Mouse (Mus musculus): ENCODE results near the gene Caprin2.
"Not testable (repeated sequence)": the region's sequence is repeated elsewhere in the genome, so short reads cannot be mapped to it uniquely, and the experiment has no call there.

The Caprin2 gene

DNA sequence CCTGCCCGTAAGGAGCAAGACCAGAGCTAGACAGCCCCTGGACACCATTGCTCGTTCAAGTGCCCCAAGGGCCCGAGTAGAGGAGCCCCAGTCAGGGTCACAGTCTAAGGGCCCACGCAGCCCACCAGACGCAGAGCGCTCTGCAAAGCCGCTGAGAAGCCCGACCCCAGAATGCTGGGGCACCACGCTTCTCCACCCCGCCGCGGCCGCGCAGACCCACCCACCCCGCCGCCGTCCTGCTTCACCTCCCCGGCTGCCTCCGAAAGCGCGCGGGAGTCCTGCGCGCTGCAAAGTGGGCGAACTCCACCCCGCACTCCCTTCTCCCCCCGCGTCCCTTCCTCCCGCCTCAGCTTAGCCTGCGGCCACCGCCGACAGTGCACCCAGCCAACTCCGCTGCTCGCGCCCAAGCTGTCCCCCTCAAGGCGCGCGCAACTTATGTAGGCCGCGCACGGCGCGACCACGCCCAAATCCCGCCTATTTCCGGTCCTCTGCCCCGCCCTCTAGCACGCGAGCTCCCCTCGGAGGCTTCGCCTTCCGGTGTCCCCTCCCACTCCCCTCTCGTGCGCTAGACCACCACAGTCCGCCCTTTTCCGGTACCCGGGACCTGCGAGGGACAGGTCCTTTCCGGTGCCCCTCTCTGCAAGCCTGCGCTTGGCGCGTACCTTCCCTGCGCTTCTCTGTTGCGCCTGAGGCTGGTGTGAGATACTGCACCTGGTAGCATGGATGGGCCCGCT is at the start of gene Caprin2:
Gene Caprin2 (minus strand): TSS at position 465 of the 734 bp plus-strand sequence.
- in situ Hi-C loops (cut with MseI, MboI), result no loop called here

GRCm38 (mm10) chr6:148944767-148945508 is 48.9 kb upstream of the Caprin2 start:
- in situ Hi-C loops (cut with MseI, MboI), result no loop called here

GRCm38 (mm10) chr6:148944344-148944766 is 48.3 kb upstream of the Caprin2 start:
- in situ Hi-C loops (cut with MseI, MboI), result no loop called here

DNA sequence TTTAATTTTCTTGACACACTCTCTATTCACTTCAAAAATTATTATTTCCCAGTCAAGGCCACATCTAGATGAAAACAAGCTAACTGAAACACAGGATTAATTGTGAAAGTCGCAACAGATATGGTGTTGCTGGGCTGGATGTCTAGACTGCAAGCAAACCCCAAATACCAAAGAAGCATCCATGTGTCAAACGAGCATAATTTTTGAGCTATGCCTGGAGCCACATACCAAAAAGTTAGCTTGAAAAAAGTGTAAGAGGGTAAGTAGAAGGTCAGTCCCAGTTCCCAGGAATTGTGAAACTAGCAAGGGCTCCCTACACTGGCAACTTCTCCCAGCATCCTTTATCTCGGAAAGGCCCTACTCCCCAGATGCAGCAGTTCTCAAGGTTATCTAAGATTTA is 47.7 kb upstream of the Caprin2 start:
- in situ Hi-C loops (cut with MseI, MboI), result no loop called here

DNA sequence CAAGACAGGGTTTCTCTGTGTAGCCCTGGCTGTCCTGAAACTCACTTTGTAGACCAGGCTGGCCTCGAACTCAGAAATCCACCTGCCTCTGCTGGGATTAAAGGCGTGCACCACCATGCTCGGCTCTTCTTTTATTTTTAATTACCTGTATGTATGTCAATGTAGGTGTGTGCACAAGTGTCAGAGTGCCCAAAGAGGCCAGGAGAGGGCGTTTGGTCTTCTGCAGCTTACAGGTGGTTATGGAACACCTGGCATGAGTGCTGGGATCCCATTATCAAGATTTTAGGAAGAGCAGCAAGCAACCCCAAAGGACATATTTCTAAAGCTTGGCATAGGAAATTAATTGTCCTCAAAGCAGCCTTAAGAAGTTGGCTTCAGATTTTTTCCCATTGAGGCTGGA is 46.4 kb upstream of the Caprin2 start:
- in situ Hi-C loops (cut with MseI, MboI), result no loop called here

DNA sequence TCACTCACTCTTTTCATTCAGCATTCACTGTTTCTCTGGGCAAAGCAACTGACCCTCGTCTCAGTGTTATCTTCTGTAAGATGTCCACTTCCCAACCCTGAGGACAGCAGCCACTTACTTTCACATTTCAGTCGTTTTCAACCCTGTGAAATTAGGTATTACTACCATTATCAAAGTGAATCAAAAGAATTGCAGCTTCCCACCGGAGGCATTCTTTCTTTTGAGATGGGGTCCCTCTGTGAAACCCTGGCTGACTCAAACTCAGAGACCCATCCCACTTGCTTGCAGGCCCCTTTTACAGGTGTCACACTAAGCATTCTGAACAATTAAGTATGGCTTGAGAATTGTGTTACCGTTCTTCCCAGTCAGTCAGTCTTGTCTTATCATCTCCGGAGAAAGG is 45.8 kb upstream of the Caprin2 start:
- in situ Hi-C loops (cut with MseI, MboI), result no loop called here

GRCm38 (mm10) chr6:148940383-148940782 is 44.3 kb upstream of the Caprin2 start:
- in situ Hi-C loops (cut with MseI, MboI), result not testable (repeated sequence)

- in situ Hi-C loops (cut with MseI, MboI), result no loop called here
Observed at GRCm38 (mm10) chr6:148937693-148938092, 41.7 kb upstream of the Caprin2 start.

DNA sequence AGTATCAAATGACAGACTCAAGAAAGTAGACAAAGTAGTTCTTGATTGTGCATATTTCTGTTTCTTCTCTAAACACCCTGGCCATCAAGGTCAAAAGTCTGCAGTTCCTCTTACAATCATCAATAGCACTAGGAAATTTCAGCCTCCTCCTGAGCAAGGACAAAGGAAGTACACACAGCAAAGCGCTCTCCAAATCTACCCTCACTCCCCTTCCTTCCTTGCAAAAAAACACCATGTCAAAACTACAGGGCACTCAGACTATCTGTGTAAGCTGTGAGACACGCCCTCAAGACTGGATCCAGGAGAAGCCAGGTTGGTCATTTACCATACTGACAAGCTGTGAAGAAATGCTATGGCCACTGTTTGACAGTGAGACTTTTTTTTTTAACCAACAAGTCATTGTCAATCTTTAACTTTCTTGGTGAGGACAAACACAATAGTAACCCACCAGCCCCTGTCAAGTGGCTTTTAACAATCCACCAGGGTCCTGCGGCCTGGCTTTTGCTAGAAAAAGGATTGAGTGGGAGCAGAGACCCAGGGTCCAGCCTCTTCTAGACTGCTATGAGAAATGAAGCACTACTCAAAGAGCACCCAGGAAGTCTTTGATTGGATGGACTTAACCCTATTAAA is 39.0 kb upstream of the Caprin2 start:
- in situ Hi-C loops (cut with MseI, MboI), result no loop called here

- in situ Hi-C loops (cut with MseI, MboI), result no loop called here
Observed at GRCm38 (mm10) chr6:148931281-148931680, 35.2 kb upstream of the Caprin2 start.

GRCm38 (mm10) chr6:148918841-148919398 is 22.9 kb upstream of the Caprin2 start:
- in situ Hi-C loops (cut with MseI, MboI), result loop anchor here (10.0 to 25.0 kb wide), 3 partner anchors 214 to 682 kb away; no protein-coding TSS in a partner anchor

- in situ Hi-C loops (cut with MseI, MboI), result loop anchor here (10.0 to 25.0 kb wide), 3 partner anchors 213 to 680 kb away; no protein-coding TSS in a partner anchor
Observed at GRCm38 (mm10) chr6:148917672-148918071, 21.6 kb upstream of the Caprin2 start.

DNA sequence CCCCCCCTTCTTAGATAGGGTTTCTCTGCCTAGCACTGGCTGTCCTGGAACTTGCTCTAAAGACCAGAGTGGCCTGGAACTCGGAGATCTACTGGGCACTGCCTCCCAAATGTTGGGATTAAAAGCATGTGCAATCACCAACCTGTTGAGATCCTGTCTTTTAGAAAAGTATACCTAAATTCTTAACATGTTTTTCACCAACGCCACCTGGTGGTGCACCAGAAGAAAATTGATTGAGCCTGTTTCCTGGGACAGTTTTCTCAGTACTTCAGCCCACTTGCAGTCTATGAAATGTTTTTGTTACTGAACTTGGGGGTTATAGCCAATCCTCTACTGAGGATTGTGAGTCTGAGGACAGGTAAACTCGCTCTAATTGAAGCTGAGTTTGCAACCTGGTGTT is 20.8 kb upstream of the Caprin2 start:
- in situ Hi-C loops (cut with MseI, MboI), result loop anchor here (10.0 to 25.0 kb wide), 3 partner anchors 212 to 680 kb away; no protein-coding TSS in a partner anchor

- in situ Hi-C loops (cut with MseI, MboI), result loop anchor here (10.0 to 25.0 kb wide), 3 partner anchors 209 to 677 kb away; no protein-coding TSS in a partner anchor
Observed at GRCm38 (mm10) chr6:148913938-148914337, 17.9 kb upstream of the Caprin2 start.

GRCm38 (mm10) chr6:148911906-148912305 is 15.9 kb upstream of the Caprin2 start:
- in situ Hi-C loops (cut with MseI, MboI), result loop anchor here (10.0 to 25.0 kb wide), 3 partner anchors 207 to 675 kb away; no protein-coding TSS in a partner anchor

DNA sequence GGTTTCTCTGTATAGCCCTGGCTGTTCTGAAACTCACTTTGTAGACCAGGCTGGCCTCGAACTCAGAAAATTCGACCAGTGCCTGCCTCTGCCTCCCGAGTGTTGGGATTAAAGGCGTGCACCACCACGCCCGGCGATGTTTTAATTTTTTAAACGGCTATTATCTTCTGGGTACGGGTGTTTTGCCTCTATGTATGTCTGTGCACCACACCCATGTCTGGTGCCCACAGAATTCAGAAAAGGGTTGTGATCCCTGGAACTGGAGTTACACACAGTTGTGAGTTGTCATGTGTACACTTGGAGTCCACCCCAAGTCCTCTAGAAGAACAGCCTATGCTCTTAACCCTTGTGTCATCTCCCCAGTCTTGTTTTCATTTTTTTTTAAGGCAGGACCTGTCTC is 10.9 kb upstream of the Caprin2 start:
- in situ Hi-C loops (cut with MseI, MboI), result loop anchor here (25.0 kb wide), 2 partner anchors 520 to 670 kb away; no protein-coding TSS in a partner anchor

- in situ Hi-C loops (cut with MseI, MboI), result loop anchor here (25.0 kb wide), 2 partner anchors 515 to 665 kb away; no protein-coding TSS in a partner anchor
Observed at GRCm38 (mm10) chr6:148902728-148903127, 6.7 kb upstream of the Caprin2 start.

GRCm38 (mm10) chr6:148896507-148896851 is 442 bp upstream of the Caprin2 start:
- in situ Hi-C loops (cut with MseI, MboI), result no loop called here

DNA sequence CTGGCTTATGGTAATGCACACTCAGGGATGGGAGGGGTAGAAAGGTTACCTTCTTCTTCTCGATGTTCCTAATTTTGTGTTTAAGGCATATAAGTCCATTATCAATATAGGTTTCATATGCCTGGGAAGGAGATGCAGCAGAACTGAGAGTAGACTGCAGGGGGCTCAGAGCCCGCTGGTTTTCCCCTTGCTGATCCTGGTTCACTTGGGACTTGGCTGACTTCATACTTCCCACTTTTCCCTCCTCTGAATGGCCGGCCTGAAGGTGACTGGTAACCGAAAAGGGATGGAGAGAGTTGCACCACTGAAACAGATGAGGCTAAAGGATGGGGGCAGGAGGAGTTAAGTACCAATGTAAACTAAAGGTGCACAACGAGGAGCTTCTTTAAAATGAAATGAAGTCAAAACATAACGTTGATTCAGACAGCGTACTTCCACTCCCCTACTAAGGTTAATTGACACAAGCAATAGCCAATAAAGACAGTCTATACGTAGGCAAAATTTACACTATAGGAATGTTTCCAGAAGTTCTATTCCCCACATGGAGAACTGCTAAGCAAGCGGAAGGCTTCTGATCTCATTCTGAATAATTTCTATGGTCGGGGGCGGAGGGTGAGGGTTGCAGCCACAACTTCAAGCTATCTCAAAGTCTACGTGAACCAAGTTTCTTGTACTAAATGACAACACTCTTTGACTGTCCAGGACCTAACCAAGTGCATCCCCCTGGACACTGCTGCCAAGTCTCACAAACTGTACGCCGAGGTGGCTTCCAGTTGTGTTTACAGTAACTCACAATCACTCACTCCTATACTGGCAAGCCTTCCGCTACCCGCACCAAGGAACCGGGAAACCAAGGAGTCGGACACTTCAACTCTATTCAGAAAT is 907 bp downstream of the Caprin2 start:
- in situ Hi-C loops (cut with MseI, MboI), result no loop called here

DNA sequence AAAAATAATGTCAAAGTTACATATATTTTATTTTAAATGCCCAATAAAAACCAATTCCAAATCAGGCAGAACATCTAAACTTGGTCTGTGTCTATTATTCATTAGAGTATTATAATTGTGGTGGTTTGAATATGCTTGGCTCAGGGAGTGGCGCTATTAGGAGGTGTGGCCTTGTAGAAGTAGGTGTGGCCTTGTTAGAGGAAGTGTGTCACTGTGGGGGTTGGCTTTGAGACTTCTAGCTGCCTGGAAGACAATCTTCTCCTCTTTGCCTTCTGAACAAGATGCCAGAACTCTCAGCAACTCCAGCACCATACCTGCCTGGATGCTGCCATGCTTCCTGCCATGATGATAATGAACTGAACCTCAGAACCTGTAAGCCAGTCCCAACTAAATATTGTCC is 22.1 kb downstream of the Caprin2 start:
- in situ Hi-C loops (cut with MseI, MboI), result no loop called here

GRCm38 (mm10) chr6:148845629-148846028 is 50.4 kb downstream of the Caprin2 start:
- in situ Hi-C loops (cut with MseI, MboI), result no loop called here
